Mouse (Mus musculus) hindbrain, embryonic 13.5 days (tissue): Measurements from ENCODE around the gene Eci2. TPM values are rescaled to one million over a fixed set of nuclear protein-coding genes. Genes with fewer than 3 reads are reported as not detected.

Experiments
- ATAC-seq: fragments of 200-750 bp; cut with Nextera tagmentation; 2 replicates; pipeline ENCODE4 v1.8.0; 2017; ENCODE audit warnings: moderate TSS enrichment; ENCODE audit not compliant: low FRiP score
- H3K27ac ChIP-seq: fragments of 300-500 bp; sonication (generic); 2 replicates; pipeline ENCODE4 v1.5.1; 2015; ENCODE audit warnings: inconsistent platforms, mild to moderate bottlenecking, moderate library complexity
- H3K27me3 ChIP-seq: fragments of 300-500 bp; sonication (generic); 2 replicates; pipeline ENCODE4 v1.6.1; 2015; ENCODE audit warnings: mild to moderate bottlenecking, inconsistent platforms
- H3K36me3 ChIP-seq: fragments of 300-500 bp; sonication (generic); 2 replicates; pipeline ENCODE4 v1.6.1; 2015; ENCODE audit warnings: mild to moderate bottlenecking, inconsistent platforms
- H3K4me1 ChIP-seq: fragments of 300-500 bp; sonication (generic); replicated peaks from 2 replicates; pipeline ENCODE4 v1.6.1; 2015; ENCODE audit warnings: inconsistent platforms
- H3K4me2 ChIP-seq: fragments of 300-500 bp; sonication (generic); 2 replicates; pipeline ENCODE4 v1.6.1; 2015; ENCODE audit warnings: inconsistent platforms, mild to moderate bottlenecking, moderate library complexity
- H3K4me3 ChIP-seq: fragments of 300-500 bp; sonication (generic); 2 replicates; pipeline ENCODE4 v1.5.1; 2015; ENCODE audit warnings: mild to moderate bottlenecking, inconsistent platforms
- H3K9ac ChIP-seq: fragments of 300-500 bp; sonication (generic); 2 replicates; pipeline ENCODE4 v1.6.1; 2015; ENCODE audit warnings: mild to moderate bottlenecking, inconsistent platforms
- H3K9me3 ChIP-seq: fragments of 300-500 bp; sonication (generic); 2 replicates; pipeline ENCODE4 v1.6.1; 2016; ENCODE audit warnings: inconsistent platforms
- WGBS: fragments of 180-500 bp; shearing (Covaris S2); methylation state at CpG from one replicate; pipeline ENCODE4 v1.1.7; 2015; 5-methylcytosine and 5-hydroxymethylcytosine counted together
- polyA plus RNA-seq: library from polyadenylated mRNA; unstranded; fragments of >200 nt; fragmentation: Nextera tagmentation; extraction: Ambion mirVana; gene quantifications from 2 replicates; pipeline ENCODE4 v1.2.1, GENCODE M21; 2015

Eci2 gene
- 115 and 119 TPM in 2 replicates for polyA plus RNA-seq

DNA sequence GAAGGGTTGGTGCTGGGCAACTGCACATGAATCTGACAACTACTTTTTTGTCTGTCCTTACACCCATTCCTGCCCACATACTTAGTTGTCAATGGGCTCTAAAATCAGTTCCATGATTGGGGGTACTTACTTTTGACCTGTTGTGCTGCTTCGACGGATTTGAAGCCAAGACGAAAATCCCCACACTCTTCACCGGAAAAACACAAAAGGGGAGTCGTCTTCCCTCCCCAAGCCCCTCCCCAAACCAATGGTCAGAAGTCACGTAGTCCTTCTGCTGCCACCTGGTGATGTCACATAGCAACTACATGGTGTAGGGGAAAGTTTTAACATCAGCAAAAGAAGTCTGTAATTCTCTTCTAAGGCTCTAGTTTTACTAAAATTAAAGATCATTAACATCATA, at the start of gene Eci2:
TSS of gene Eci2 (minus strand) at position 218 of the 400 bp plus-strand sequence.
- Histone ChIP-seq H3K36me3 (no peaks in the 10 kb centered on the region), H3K27ac (no peak within 1 kb of the TSS), H3K4me1 (no peaks in the 10 kb centered on the region), H3K27me3 (no peaks in the 10 kb centered on the region), H3K4me3 (no peak within 1 kb of the TSS), H3K4me2 (no peak within 1 kb of the TSS), H3K9me3 (no peaks in the 10 kb centered on the region), H3K9ac (no peak within 1 kb of the TSS)
- ATAC-seq, result no peak
- 7% methylated on average over 6 of the region's 6 CpGs for WGBS

DNA sequence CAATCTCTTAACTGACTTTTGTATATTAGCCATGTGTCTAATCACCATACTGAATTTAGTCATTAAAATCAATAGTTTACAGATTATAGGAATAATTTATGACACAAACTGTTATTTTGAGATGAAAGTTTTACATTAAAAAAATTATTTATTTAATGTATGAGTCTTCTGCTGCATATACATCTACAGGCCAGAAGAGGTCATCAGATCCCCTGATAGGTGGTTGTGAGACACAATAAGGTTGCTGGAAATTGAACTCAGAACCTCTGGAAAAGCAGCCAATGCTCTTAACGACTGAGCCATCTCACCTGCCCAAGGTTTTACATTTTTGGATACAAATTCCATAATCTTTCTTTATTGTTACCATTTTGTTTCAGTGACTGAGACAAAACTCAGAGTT, 48.0 kb upstream of the Eci2 start:
- no peaks in the 10 kb centered on the region for H3K36me3 ChIP-seq
- H3K4me2 ChIP-seq, result no peak overlapping the region
- 49% methylated on average over 1 of the region's 1 CpGs for WGBS
- H3K9me3 ChIP-seq, result no peaks in the 10 kb centered on the region
- no peak for ATAC-seq
- no peak overlapping the region for H3K4me3 ChIP-seq
- no peak overlapping the region for H3K9ac ChIP-seq
- 0 out of 2 replicates have a peak, but pooled peaks cover 3% of the 10 kb centered on the region for H3K4me1 ChIP-seq
- H3K27ac ChIP-seq, result no peak overlapping the region
- H3K27me3 ChIP-seq, result no peaks in the 10 kb centered on the region

DNA sequence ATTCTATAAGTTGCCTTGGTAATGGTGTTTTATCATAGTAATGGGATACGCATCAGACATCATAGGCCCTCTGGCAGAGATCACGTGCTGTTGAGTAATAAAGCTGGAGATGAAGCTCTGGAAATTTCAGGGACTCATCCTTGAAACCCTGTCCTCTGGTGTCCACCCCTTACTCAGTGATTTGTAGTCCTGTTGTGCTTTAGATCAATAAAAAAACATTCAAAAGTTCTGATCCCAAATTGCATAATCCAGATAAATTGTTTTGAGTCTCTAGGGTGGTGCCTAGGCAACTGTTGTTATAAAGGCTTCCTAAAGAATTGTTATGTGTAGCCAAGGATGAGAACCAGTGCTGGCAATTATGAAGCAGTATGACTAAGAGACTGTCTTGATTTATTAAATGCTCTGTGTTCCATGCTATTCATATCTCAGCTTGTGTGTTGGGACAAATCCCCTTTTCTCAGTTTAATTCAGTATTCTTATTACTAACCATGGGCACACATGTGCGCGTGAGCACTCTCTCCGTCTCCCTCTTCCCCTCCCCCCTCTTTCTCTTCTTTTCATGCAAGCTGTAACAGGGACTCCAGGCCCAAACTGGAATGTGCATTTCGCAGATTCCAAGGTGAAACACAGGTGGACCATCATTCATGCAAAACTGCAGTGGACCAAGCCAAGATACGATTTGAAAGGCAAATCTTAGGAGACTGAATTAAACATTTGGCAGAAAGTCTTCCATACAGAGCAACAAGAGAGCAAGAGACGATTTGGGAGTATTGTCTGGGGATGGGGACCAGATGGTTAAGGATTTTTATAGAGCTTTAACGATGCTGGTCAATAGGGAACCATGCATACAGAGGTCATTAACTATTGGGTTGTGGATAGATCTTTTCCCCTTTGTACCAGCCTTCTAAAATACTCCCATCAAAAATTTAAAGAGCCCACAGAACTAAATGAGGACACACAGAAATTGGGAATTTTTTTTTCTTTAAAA, 43.9 kb upstream of the Eci2 start:
- H3K27me3 ChIP-seq, result no peaks in the 10 kb centered on the region
- no peak overlapping the region for H3K4me2 ChIP-seq
- H3K9me3 ChIP-seq, result no peaks in the 10 kb centered on the region
- no peaks in the 10 kb centered on the region for H3K36me3 ChIP-seq
- H3K9ac ChIP-seq, result no peak overlapping the region
- H3K27ac ChIP-seq, result no peak overlapping the region
- H3K4me3 ChIP-seq, result no peak overlapping the region
- WGBS, result 64% methylated on average over 9 of the region's 9 CpGs
- peaks cover 5% of the 10 kb centered on the region for H3K4me1 ChIP-seq
- ATAC-seq, result peak; percentile 46; the same call in 1 of the 2 replicates

DNA sequence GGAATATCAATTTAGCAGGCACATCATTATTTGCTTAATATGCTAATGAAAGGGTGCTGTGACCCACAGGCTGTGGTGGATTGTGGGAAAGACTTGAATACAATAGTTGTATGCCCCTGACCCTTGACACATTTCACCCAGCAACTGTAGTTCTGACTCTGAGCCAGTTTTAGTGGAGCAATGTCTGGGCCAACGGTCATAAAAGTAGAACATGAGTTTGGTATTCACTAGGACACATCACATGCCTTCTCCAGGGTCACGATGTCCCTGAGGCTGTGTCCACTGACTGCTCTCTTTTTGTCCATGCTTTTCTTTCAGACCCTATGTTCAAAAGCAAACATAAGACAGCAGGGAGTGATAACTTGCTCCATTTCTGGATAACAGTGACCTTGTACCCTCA, 40.2 kb upstream of the Eci2 start:
- Histone ChIP-seq H3K4me1 (peaks cover 6% of the 10 kb centered on the region), H3K27ac (no peak overlapping the region), H3K4me2 (no peak overlapping the region), H3K4me3 (no peak overlapping the region), H3K36me3 (no peaks in the 10 kb centered on the region), H3K9me3 (no peaks in the 10 kb centered on the region), H3K9ac (no peak overlapping the region), H3K27me3 (no peaks in the 10 kb centered on the region)
- 72% methylated on average over 2 of the region's 2 CpGs for WGBS
- no peak for ATAC-seq

DNA sequence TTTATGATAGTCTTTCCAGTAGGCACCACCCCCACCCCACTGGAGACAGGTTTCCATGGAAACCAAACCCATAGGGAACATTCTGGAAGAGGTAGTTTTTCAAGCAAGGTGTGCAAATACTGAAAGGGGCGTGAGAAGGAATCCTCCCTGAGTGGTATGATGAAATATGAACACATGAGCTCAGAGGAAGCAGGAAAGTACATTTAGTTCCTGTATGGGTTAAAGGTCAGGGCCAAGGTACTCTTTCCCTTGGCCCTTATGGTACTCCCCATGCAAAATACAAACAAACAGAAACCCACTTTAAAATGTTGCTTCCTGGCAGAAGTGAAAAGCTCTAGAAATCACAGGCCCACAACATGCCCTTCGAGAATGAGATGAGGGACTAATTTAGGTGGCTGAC, 39.1 kb upstream of the Eci2 start:
- Histone ChIP-seq H3K4me3 (no peak overlapping the region), H3K4me2 (no peak overlapping the region), H3K9me3 (no peaks in the 10 kb centered on the region), H3K9ac (no peak overlapping the region), H3K36me3 (no peaks in the 10 kb centered on the region), H3K4me1 (peaks cover 6% of the 10 kb centered on the region), H3K27me3 (no peaks in the 10 kb centered on the region), H3K27ac (no peak overlapping the region)
- no peak for ATAC-seq
- 74% methylated on average over 2 of the region's 2 CpGs for WGBS

DNA sequence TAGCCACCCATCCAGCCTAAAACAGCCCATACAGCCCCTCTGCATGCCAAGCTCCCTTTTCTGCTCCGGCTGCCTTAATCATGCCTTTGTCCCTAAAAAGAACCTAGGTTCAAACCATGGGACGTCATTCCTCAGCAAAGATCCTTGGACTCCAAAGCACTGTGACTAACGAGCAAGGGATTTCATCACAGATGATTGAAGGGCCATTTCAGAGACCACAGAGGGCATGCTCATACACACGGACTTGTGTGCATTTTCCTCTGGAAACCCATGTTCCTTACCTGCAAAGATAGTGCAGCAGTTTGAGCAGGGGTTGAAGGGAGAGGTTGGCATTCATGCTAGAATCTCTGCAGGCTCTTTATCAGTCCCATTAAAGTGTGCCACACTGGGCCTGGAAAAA, 37.5 kb upstream of the Eci2 start:
- ATAC-seq, result no peak

DNA sequence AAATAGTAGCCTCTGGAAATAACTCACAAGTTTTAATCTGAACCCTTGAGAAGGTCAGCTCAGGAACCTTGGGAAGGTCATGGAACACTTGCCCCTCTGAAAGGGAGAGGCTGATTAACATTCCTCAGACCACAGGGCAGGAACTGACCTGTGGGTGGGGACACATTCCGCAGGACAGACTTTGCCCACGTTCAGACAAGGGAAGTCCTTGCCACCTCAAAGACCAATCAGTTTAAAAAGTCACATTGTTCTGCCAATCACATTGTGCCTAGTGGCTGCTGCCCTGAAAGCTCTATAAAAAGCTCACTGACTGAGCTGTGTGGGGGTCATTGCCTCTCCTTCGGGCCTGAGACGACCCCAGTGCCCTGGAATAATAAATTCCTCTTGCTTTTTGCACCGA, 31.2 kb upstream of the Eci2 start:
- no peaks in the 10 kb centered on the region for H3K9me3 ChIP-seq
- 10% methylated on average over 5 of the region's 5 CpGs for WGBS
- no peak overlapping the region for H3K9ac ChIP-seq
- no peaks in the 10 kb centered on the region for H3K4me1 ChIP-seq
- H3K36me3 ChIP-seq, result no peaks in the 10 kb centered on the region
- no peak overlapping the region for H3K4me2 ChIP-seq
- no peaks in the 10 kb centered on the region for H3K27me3 ChIP-seq
- ATAC-seq, result no peak
- no peak overlapping the region for H3K27ac ChIP-seq
- H3K4me3 ChIP-seq, result no peak overlapping the region

More for the DNA sequence above, 37.5 kb upstream of the Eci2 start:
- Histone ChIP-seq H3K4me2 (no peak overlapping the region), H3K4me1 (peaks cover 3% of the 10 kb centered on the region), H3K36me3 (no peaks in the 10 kb centered on the region), H3K27ac (no peak overlapping the region), H3K9me3 (no peaks in the 10 kb centered on the region), H3K4me3 (no peak overlapping the region), H3K27me3 (no peaks in the 10 kb centered on the region), H3K9ac (no peak overlapping the region)
- WGBS, result 69% methylated on average over 4 of the region's 4 CpGs

DNA sequence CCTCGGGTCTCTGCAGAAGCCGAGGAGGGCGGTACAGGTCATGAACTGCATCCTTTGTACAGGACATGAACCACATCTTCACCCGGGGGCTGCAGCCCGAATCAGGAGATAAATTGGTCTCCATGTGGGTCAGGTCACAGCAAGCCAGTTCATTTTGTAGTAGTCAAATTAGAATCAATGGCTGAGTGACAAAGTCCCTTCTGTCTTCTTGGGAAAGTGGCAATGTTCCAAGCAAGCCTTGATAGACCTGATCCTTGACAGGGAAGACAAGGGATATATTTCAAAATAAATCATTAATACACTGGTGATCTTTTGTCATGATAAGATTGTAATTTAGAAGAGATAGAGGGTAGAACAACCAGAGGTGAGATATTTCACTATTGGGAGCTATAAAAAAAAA, 9.6 kb upstream of the Eci2 start:
- H3K4me1 ChIP-seq, result no peaks in the 10 kb centered on the region
- H3K9ac ChIP-seq, result no peak overlapping the region
- WGBS, result 55% methylated on average over 5 of the region's 5 CpGs
- H3K36me3 ChIP-seq, result no peaks in the 10 kb centered on the region
- no peaks in the 10 kb centered on the region for H3K9me3 ChIP-seq
- no peak for ATAC-seq
- peaks cover 3% of the 10 kb centered on the region; the same call in 1 of the 2 replicates for H3K27me3 ChIP-seq
- H3K4me2 ChIP-seq, result no peak overlapping the region
- H3K4me3 ChIP-seq, result no peak overlapping the region
- H3K27ac ChIP-seq, result no peak overlapping the region

DNA sequence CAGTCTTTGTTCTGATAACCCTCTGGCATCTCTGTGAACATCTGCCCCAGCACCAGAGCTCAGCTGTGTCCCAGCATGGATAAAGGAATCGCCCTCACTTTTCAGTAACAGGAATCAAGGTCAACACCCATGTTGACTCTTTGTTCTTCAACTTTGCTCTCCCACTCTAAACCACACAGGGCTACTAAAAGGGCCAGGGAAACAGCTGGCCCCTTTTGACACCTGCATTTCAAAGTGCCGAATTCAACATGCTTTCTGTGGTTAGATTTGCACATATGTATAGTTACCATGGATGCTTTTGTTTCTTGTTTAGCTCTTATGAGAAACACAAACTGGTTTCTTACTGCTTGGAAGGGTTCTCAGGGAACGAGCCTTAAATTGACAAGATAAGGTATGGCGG, 8.8 kb upstream of the Eci2 start:
- no peak for ATAC-seq

DNA sequence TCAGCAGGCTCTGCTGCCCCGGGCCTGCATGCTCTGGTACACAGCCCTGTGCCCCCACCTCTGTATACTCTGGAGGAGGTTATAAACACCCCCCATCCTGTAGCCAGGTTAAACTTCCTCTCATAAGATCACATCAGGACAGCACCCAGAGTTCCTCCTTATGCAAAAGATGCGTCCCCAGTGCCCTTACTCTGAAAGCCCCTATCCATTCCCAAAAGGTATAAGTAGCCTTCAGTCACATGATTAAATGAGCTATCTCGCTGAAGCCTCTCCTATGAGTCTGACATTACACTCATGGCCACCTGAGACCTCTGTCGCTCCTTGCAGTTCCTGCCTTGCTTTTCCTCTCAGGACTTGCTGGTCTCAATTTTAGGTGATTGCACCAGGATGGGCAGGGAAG, 6.7 kb upstream of the Eci2 start:
- WGBS, result 82% methylated on average over 4 of the region's 4 CpGs
- Histone ChIP-seq H3K36me3 (no peaks in the 10 kb centered on the region), H3K4me3 (no peak overlapping the region), H3K4me2 (no peak overlapping the region), H3K27ac (no peak overlapping the region), H3K27me3 (no peaks in the 10 kb centered on the region), H3K4me1 (no peaks in the 10 kb centered on the region), H3K9me3 (no peaks in the 10 kb centered on the region), H3K9ac (no peak overlapping the region)
- no peak; the same call in 1 of the 2 replicates for ATAC-seq

More for the DNA sequence above, 8.8 kb upstream of the Eci2 start:
- 75% methylated on average over 4 of the region's 4 CpGs for WGBS
- H3K27ac ChIP-seq, result no peak overlapping the region
- no peak overlapping the region for H3K4me3 ChIP-seq
- H3K36me3 ChIP-seq, result no peaks in the 10 kb centered on the region
- peaks cover 3% of the 10 kb centered on the region; the same call in 1 of the 2 replicates for H3K27me3 ChIP-seq
- no peak overlapping the region for H3K4me2 ChIP-seq
- H3K4me1 ChIP-seq, result no peaks in the 10 kb centered on the region
- H3K9me3 ChIP-seq, result no peaks in the 10 kb centered on the region
- no peak overlapping the region for H3K9ac ChIP-seq

DNA sequence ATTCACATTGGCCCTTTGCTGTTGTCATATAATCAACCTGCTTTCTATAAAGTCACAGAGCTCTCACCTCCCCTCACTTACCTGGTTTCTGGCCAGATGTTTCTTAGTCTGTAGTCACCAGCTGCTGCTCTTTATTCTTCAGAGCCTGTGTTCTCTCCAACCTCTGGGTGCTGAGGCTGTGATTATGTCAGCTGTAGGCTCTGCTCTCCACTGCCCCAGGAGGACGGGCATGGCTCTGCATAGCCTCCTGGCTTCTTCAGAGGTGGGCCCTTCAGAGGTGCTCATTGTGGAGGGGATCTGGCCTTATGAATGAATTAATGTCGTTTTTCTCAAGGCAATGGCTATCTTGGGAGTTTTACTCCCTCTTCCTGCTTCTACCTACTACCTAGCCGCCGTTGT, 4.8 kb upstream of the Eci2 start:
- H3K27me3 ChIP-seq, result no peaks in the 10 kb centered on the region
- no peak overlapping the region for H3K4me2 ChIP-seq
- WGBS, result 77% methylated on average over 4 of the region's 4 CpGs
- no peaks in the 10 kb centered on the region for H3K9me3 ChIP-seq
- H3K9ac ChIP-seq, result no peak overlapping the region
- no peak overlapping the region for H3K27ac ChIP-seq
- H3K36me3 ChIP-seq, result no peaks in the 10 kb centered on the region
- no peak for ATAC-seq
- no peaks in the 10 kb centered on the region for H3K4me1 ChIP-seq
- H3K4me3 ChIP-seq, result no peak overlapping the region

DNA sequence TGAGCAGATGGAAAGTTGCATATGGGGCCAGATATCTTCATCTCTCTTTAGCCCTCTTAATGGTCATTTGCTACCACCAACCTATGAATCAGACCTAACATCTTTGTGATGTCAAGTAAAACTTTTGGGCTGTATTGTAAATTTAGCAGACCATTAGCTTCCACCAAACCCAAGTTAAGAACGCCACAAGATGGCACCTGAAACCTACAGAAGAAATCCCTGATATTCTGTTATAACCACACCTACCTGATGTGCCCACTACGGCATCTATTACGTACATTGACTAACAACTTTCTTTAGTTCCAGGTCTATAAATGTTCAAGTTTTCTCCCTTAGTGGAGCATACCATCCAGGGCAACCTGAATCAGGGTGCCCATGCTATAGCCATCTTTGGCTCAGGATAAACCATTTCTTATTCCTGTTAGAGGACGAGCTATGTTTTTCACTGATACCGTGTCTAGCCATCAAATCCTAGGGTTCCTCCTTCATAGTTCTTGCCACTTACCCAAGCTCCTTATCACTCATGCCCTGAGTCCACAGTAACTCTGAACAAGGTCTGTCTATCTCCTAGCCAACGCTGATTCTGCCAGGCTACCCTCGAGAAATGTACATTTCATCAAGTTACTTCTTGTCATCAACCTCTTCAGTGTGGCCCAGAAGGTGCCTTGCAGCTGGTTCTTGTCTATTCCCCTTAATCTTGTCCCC, 4.2 kb upstream of the Eci2 start:
- WGBS, result 88% methylated on average over 7 of the region's 7 CpGs
- Histone ChIP-seq H3K9ac (no peak overlapping the region), H3K4me2 (no peak overlapping the region), H3K27ac (no peak overlapping the region), H3K4me1 (no peaks in the 10 kb centered on the region), H3K27me3 (no peaks in the 10 kb centered on the region), H3K4me3 (no peak overlapping the region), H3K9me3 (no peaks in the 10 kb centered on the region), H3K36me3 (no peaks in the 10 kb centered on the region)
- no peak for ATAC-seq
